Mouse (Mus musculus) CD4-positive, CD25-positive, alpha-beta regulatory T cell, adult 4 months (primary cell): ENCODE measurements at regions not wholly inside any gene's neighbourhood (a gene's known extent, or its start where the extent isn't known, plus 50 kb on each side); places are given as distances from the start of the nearest gene placed in this dataset.

Experiments used
- ATAC-seq: one replicate; pipeline ENCODE4 v1.8.0; 2017

- ATAC-seq = no peak
Measured at GRCm38 (mm10) chr15:36884671-36885365, 122.8 kb downstream of the Zfp706 start.

GRCm38 (mm10) chr15:36884074-36884473 is 123.5 kb downstream of the Zfp706 start:
- no peak for ATAC-seq

DNA sequence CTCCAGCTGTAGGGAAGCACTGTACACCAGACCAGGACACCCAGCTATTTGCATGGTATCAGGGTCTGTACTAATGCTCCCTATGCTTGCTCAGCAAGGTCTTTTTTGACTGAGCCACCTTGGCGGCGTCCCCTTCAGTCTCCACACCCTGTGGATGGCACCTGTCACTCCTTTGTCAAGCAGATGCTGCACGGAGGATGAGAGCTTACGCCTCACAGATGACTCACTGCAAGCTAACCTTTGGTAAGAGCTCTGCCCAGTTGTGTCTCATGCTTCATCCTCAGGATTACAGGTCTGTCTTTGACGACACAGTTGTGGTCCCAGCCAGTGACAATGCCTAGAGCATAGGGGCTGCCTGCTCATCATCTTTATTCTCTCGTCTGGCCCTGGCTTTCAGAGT is 124.4 kb downstream of the Zfp706 start:
- ATAC-seq = no peak

- no peak for ATAC-seq
Measured at GRCm38 (mm10) chr15:36881576-36881975, 126.0 kb downstream of the Zfp706 start.

- ATAC-seq = no peak
Measured at GRCm38 (mm10) chr15:36880602-36881001, 127.0 kb downstream of the Zfp706 start.

GRCm38 (mm10) chr15:36879587-36879986 is 128.0 kb downstream of the Zfp706 start:
- ATAC-seq = no peak

- ATAC-seq = no peak
Measured at GRCm38 (mm10) chr15:36878960-36879359, 128.6 kb downstream of the Zfp706 start.

GRCm38 (mm10) chr15:36878276-36878675 is 129.3 kb downstream of the Zfp706 start:
- ATAC-seq = no peak

GRCm38 (mm10) chr15:36877501-36877900 is 130.1 kb downstream of the Zfp706 start:
- no peak for ATAC-seq

DNA sequence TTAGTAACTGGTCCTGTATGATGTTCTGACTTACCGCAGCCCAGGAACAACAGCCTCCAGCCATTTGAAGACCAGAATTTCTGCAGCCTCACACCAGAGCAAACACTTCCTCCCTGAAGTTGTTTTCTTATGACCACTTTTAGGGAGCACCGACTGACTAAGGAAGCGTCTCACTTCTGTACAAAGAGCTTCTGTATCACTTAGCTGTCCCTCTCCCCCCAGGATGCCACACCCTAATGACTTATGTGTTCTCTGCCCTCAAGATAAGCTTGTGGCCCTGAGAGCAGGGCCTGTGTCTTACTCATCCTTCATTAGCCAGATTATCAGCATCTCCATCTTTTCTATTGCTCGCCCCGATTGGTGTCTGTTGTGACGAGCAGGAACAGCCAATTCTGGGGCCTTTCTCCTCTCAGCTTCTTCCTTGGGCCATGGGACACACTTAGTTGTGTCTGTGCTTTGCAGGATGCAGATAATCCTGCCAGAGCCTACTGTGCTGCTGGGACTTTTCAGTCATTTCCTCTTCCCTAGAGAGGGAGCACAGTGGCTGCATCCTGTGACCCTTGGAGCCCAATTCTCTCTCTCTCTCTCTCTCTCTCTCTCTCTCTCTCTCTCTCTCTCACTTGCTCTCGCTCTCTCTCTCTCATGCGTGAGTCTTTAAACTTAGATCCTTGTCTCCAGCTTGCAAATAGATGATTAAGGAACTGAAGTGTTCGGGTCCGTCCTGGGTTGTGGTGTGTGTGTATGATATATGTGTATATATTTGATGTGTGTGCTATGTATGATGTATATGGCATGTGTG is 131.4 kb downstream of the Zfp706 start:
- ATAC-seq = peak; percentile 32

DNA sequence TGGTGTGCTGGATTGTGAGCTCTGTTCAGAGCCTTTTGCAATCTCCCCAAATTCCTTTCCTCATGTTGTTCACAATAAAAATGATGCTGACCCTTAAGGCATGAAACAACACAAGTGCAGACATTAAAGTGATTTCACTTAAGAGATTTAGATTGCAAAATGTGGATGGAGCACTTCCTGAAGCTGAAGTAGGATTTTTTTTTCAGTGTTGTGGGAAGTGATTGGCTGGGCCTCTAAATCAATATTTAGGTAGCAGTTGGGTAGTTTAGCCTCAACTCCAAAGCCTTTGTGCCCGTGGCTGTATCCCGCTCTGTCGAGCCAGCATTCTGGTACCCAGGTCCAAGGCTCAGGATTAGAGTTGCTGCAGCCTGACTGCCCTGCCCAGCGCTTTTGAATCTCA is 133.0 kb downstream of the Zfp706 start:
- no peak for ATAC-seq

GRCm38 (mm10) chr15:36873884-36874243 is 133.7 kb downstream of the Zfp706 start:
- no peak for ATAC-seq

DNA sequence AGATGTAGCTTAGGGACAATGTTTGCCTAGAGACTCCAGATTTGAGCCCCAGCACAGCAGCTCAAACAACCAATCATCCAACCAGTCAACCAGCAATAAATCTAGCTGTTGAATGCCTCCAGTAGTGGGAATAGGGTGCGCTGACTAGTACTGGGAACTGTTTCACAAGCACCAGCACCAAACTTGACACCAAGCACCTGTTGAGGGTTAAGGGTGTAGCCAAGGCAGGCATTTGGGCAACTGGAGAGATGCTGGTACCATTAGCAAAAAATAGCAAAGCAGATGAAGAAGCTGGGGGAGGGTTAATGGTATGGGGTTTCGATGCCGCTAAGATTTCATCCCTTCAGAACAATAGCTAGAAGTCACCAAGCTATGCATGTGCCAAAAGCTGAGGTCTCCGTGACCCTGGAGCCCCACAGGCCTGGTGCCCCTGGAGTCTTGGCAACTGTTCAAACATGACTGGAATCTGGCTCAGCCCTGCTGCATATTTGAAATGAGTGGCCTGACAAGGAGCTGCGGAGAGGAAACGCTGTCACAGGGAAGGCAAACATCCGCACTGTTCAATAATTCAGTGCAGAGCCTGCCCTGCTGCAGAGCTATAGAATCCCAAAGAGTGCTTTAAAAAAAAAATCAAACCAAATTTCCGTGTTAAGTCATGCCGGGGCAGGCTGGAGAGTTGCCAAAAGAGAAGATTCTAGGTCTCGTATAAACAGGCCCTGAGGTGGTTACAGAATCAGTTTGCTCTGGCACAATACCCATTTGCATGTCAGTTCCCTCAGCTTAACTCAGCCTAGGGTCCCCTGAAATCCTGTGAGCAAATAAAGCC is 134.3 kb downstream of the Zfp706 start:
- no peak for ATAC-seq

- no peak for ATAC-seq
Measured at GRCm38 (mm10) chr15:36872566-36872965, 135.0 kb downstream of the Zfp706 start.

GRCm38 (mm10) chr15:36870717-36871116 is 136.9 kb downstream of the Zfp706 start:
- peak; percentile 22 for ATAC-seq

DNA sequence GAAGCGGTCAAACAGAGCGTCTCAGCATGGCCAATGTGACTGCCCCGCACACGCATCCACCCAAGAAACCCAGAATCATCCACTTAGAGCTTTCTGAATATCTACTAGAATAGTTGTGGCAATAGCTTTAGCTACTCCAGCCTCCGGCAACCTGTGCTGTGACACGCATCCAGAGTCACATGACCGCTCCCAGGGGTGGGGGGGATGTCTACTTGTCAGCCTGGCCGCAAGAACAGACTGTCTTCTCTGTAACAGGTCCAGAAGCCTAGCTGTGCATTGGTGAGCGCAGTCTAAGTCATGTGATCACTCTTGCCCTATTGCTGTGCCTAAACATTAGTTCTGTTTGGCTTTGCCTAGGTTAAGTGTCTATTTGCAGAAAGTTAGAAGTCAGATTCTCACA is 137.5 kb downstream of the Zfp706 start:
- ATAC-seq = no peak

DNA sequence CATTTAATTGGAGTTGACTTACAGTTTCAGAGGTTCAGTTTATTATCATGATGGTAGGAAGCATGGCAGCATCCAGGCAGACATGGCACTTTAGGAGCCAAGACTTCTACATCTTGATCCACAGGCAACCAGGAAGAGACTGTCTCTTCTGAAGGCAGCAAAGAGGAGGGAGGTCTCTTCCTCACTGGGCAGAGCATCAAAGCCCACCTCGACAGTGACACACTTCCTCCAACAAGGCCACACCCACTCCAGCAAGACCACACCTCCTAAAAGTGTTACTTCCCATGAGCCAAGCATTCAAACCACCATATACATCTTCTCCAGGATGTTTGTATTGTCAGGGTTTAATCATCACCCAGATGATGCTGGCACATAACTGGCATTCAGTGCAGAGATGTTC is 141.5 kb downstream of the Zfp706 start:
- ATAC-seq = peak; percentile 78

DNA sequence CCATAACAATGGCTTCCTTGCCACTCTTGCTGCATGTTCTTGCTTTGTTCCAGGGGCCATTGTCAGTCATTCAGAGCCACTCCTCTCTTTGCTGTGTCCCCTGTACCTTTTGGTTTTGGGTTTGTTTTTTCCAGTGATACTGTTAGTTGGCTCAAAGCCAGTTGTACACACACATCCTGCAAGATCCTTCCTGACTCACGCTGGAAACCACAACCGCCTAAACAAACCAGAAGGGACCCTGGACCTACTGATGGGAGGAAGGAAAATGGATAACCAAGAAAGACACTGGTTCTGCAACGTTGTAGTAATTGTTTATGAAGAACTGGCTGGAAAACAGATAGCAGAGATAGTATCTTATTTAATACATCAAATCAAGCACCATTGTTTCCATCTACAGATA is 142.2 kb downstream of the Zfp706 start:
- ATAC-seq = peak; percentile 36

DNA sequence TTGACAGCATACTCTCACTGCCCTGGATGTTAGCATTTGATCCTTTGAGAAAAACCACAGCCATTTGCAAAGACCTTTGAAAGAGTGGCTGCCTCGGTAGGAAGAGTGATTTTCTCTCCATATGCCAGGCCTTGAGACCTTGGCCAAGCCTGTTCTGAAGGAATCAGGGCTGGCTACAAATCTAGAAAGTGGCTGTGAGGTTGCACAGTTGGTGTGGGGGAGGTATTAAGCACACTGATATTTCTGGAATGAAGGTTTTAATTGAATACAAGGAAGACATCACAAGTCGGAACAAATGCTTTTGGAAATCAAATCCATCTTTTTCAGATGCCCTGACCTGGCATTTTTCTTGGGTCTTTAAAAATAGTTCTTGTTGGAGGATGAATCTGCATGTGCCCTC is 143.5 kb downstream of the Zfp706 start:
- ATAC-seq = no peak

DNA sequence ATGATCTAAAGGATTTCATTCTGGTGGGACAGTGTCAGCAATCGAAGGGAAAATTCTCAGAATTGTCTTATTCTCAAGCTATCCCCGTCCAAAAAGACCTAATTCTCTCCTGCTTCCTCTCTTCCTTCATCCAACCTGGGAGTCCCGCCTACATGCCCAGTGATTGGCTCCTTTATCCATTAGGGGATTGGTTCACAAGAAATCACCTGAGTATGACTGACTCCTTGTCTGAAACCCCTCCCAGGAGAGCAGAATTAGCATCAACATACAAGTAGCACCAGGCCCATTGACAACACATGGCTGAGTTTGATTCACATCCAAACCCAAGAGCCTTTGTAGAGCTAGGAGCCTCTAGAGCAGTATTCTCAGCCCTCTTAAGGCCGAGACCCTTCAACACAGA is 148.9 kb downstream of the Zfp706 start:
- no peak for ATAC-seq

DNA sequence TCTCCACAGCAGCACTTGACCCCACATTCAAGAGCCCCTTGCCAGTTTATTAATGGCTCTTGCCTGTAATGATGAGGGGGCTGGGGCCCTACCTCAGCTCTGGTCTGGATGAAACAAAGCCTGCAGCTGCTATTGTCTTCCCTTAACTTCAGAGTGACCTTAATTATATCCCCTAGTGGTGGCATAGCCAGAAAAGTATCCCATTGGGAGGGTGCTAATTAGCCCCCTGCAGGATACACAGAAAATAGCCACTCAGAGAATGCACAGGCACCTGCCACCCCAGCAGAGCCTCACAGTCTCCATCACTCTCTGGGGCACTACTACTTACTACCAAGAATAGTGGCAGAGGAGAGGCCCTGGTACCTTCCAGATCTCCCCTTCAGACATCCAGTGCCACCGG is 150.0 kb downstream of the Zfp706 start:
- ATAC-seq = no peak

GRCm38 (mm10) chr15:36855550-36856131 is 151.9 kb downstream of the Zfp706 start:
- peak; percentile 96 for ATAC-seq

DNA sequence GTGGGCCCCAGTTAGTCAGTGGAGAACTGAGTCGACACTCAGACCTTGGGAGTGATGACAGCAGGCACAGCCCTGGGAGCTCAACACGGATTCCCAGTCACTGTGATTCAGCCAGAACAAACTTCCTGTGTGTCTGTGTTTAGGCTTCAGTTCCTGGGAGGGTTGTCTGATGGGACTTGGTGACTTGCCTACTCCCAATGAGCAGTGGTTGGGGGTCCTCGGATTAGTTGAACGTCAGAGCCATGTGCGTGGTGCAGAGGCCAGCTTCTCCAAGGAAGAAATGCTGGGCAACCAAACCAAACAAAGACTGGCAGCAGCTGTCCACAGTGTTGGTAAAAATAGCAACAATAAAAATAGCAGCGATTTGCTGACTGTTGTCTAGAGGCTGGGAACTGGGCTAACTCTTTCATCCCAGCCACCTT is 152.7 kb downstream of the Zfp706 start:
- no peak for ATAC-seq
